Mouse (Mus musculus) cortical plate, adult 2 months (tissue): ENCODE data around the gene Casp4. TPM values are rescaled to one million over a fixed set of nuclear protein-coding genes. Genes with fewer than 3 reads are reported as not detected.

Experiments
- H3K27ac ChIP-seq: fragments of 200-500 bp; 2 replicates; pipeline ENCODE4 v1.5.1; 2012; ENCODE audit warnings: low read length, control low read depth, inconsistent platforms; ENCODE audit not compliant: insufficient read depth
- H3K4me1 ChIP-seq: fragments of 200-500 bp; 2 replicates; pipeline ENCODE4 v1.6.1; 2011; ENCODE audit warnings: low read length; ENCODE audit not compliant: control insufficient read depth, insufficient read depth
- H3K4me3 ChIP-seq: fragments of 200-500 bp; 2 replicates; pipeline ENCODE4 v1.5.1; 2011; ENCODE audit warnings: mild to moderate bottlenecking, low read length, control low read depth; ENCODE audit not compliant: insufficient read depth
- CTCF ChIP-seq: fragments of 200-500 bp; IDR thresholded peaks from 2 replicates; pipeline ENCODE4 v1.5.1; 2011; ENCODE audit warnings: mild to moderate bottlenecking, control low read depth, low read length; ENCODE audit not compliant: insufficient read depth; ENCODE audit errors: extremely low read depth
- POLR2A ChIP-seq: fragments of 200-500 bp; IDR thresholded peaks from 2 replicates; pipeline ENCODE4 v1.6.1; 2011; ENCODE audit warnings: mild to moderate bottlenecking, low read length, control low read depth; ENCODE audit not compliant: insufficient read depth; ENCODE audit errors: extremely low read depth
- polyA plus RNA-seq: library from polyadenylated mRNA; depleted of rRNA; stranded (reverse); fragments of >200 nt; gene quantifications from 2 replicates; pipeline ENCODE4 v1.2.3, GENCODE M21; 2012

The Casp4 gene
- polyA plus RNA-seq, 1 experiment = 0.75 TPM

DNA sequence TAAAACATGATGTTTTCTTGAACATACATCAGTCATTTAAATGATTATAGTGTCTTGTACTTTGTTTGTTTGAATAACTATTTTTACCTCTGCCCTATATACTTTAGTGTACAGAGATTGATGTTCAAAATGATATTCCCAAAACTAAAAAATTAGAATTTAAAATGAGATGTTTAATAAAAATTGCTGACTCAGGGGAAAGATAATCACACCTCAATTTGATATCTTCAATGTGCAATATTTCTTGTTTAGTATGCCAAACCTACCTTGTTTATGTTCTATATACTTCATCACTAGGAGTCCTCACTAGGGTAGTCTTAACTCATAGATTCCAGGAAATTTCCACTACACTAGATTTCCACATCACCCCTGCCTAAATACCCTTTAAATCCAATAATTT lies 1.5 kb downstream of the Casp4 start:
- TF ChIP-seq CTCF (no peak), POLR2A (no peak)
- H3K4me1 ChIP-seq = no peaks in the 10 kb centered on the region
- H3K4me3 ChIP-seq = no peak overlapping the region
- no peak overlapping the region for H3K27ac ChIP-seq

DNA sequence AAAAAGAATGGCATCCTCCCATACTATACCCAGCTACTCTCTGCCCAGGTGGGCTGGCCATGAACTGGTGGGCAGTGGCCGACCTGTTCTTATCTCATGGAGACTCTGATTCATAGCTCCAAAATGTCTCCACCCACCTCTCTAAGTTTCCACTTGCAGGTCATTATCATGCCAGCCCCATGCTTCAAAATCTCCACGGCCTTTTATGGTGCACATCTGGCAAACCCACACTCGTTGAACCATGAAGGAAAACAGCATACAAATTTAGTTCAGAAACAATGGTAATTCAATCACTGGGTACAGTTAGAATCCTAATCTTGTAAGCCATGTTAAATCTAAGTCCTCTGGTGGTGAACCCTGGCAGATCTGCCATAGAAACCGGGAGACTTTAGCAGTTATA lies 2.8 kb downstream of the Casp4 start:
- Histone ChIP-seq H3K4me1 (no peaks in the 10 kb centered on the region), H3K4me3 (no peak overlapping the region), H3K27ac (no peak overlapping the region)
- TF ChIP-seq CTCF = no peak
- no peak for TF ChIP-seq POLR2A

DNA sequence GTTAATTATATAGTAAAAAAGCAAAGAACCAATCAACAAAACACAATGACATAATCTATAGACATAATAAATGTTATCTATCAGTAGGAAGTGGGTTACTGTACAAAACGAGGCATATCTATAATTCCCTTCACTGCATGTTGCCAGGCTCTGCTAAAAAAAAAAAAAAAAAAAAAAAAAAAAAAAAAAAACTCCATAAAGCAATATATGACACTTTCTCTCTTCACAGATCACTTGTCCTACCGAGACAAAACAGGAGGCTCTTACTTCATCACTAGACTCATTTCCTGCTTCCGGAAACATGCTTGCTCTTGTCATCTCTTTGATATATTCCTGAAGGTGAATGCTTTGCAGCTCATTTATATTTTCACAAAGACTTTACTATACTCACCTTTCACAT lies 19.6 kb downstream of the Casp4 start:
- Histone ChIP-seq H3K27ac (no peak overlapping the region), H3K4me1 (no peaks in the 10 kb centered on the region)
- no peak for TF ChIP-seq CTCF
- TF ChIP-seq POLR2A = no peak

DNA sequence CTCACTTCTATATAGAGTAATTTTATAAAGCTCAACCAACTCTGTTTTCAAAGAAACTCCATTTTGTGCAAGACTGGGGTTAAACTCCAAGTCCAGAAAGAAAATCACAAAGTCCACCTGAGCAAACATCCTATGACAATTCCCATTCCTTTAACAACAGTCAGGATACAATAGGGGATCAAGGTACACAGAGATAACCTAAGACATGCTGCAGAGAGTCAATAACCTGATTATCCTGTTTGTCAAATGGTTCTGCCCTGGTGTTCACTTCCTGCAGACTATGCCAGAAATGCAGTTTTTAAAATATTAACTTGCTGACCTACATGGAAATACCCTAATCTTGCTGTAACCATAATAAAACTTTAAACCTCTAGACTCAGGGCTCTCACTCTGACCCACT lies 23.8 kb downstream of the Casp4 start:
- Histone ChIP-seq H3K4me3 (no peak overlapping the region), H3K4me1 (no peaks in the 10 kb centered on the region), H3K27ac (no peak overlapping the region)
- TF ChIP-seq CTCF (no peak), POLR2A (no peak)

More for the DNA sequence above, 19.6 kb downstream of the Casp4 start:
- no peak overlapping the region for H3K4me3 ChIP-seq

DNA sequence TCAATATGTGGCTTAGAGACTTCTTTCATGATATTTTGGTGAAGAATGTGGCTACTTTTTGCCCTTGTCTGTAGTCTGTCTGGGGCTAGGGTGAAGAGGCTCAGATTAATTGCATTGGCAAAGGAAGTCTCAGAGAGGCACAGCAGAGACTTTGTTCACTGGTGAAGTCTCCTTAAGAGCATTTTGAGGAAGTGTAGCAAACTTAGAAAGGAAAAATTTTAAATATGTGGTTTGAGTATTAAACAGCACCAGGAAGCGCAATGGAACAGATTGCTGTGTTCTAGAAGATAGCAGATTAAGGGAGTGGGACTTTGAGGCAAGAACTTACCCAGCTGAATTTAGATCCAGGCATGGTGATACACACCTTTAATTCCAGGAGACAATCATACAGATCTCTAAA lies 24.8 kb downstream of the Casp4 start:
- TF ChIP-seq POLR2A (no peak), CTCF (no peak)
- no peak overlapping the region for H3K4me3 ChIP-seq
- H3K4me1 ChIP-seq = no peaks in the 10 kb centered on the region
- H3K27ac ChIP-seq = no peak overlapping the region

DNA sequence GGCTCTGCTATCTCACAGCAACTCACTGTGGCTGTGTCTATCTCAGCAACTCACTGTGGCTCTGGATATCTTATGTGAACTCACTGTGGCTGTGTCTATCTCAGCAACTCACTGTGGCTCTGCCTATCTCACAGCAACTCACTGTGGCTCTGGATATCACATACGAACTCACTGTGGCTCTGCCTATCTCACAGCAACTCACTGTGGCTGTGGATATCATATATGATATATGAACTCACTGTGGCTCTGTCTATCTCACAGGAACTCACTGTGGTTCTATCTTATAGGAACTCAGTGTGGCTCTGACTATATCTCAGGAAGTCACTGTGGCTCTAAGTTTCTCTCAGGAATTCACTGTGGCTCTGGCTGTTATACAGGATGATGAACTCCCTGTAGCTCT lies 34.5 kb downstream of the Casp4 start:
- no peak for TF ChIP-seq CTCF
- no peak for TF ChIP-seq POLR2A
- H3K27ac ChIP-seq = no peak overlapping the region
- no peak overlapping the region for H3K4me3 ChIP-seq

DNA sequence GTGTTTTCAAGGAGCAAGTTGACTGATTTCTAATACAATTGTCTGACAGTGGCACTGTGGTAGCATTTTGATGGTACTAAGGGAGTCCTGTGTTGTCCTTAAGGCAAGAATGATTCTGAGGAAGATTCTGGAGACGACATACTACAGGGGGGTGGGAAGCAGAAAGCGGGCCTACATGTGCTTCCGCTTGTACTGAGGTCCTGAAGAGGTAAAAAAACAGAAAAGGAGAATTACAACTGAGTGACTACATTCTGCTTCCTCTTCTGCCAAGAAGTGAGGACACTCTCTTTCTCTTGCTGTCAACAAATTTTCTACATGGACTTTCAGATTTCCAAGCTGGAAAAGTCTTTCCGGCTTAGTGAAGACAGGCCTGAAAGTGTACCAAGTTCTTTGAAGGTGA lies 35.5 kb downstream of the Casp4 start:
- Histone ChIP-seq H3K4me1 (no peaks in the 10 kb centered on the region), H3K4me3 (no peak overlapping the region), H3K27ac (no peak overlapping the region)
- TF ChIP-seq POLR2A (no peak), CTCF (no peak)

More for the DNA sequence above, 34.5 kb downstream of the Casp4 start:
- H3K4me1 ChIP-seq = no peaks in the 10 kb centered on the region

DNA sequence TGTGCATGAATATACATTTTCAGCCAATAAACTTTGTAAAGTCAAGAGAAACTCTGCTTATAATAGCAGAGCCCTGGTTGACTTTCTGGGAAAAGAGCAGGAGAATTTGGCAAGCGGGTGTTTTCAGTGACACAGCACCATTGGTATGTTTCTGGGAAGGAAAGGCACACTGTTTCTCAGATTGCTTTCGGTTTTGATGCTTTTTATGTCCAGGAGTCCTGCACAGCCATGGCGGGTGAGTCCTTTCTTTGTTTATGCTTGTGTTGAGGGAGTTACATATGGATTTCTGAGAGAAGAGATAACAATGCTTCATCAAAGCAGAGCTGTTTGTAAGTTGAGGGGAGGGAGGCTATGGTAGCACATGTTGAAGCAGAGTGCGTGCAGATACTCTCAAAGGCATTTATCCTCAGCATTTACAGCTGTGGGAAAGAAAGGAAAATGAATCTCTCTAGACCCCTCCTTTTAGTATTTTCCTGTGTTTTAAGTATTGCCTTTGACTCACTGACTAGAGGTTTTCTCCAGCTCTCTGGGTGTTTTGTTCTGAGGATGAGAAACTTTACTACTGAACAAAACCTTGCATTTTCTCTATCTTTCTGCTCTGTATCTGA lies 36.8 kb downstream of the Casp4 start, which contains the start of gene Casp12:
Gene Casp12 (plus strand): TSS at position 140 of the 608 bp plus-strand sequence.
- Histone ChIP-seq H3K4me3 (no peak within 1 kb of the TSS), H3K4me1 (no peaks in the 10 kb centered on the region), H3K27ac (no peak within 1 kb of the TSS)
- TF ChIP-seq CTCF = no peak
- TF ChIP-seq POLR2A = no peak

DNA sequence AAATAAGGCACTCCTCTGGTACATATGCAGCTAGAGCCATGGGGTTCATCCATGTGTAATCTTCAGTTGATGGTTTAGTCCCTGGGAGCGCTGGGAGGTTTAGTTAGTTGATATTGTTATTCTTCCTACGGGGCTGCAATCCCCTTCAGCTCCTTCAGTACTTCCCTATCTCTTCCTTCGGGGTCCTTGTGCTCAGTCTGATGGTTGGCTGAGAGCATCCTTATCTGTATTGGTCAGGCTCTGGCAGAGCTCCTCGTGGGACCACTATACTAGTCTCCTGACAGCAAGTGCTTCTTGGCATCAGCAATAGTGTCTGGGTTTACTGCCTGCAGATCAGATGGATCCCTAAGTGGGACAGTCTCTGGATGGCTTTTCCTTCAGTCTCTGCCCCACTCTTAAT lies 38.8 kb downstream of the Casp4 start:
- no peak for TF ChIP-seq POLR2A
- no peak for TF ChIP-seq CTCF
- Histone ChIP-seq H3K27ac (no peak overlapping the region), H3K4me1 (no peaks in the 10 kb centered on the region), H3K4me3 (no peak overlapping the region)

DNA sequence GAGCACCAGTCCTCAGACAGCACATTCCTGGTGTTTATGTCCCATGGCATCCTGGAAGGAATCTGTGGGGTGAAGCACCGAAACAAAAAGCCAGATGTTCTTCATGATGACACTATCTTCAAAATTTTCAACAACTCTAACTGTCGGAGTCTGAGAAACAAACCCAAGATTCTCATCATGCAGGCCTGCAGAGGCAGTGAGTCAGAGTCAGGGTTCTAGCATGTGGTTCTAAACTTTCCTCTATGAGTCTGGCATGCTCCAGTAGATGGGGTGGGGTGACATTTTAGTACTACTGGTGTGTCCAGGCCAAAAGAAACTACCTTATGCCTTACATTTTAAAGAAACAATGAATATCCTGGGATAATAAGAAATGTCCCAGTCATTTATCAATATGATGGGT lies 45.0 kb downstream of the Casp4 start:
- H3K4me3 ChIP-seq = no peak overlapping the region
- H3K27ac ChIP-seq = no peak overlapping the region
- H3K4me1 ChIP-seq = no peaks in the 10 kb centered on the region
- TF ChIP-seq POLR2A (no peak), CTCF (no peak)
